Mouse (Mus musculus): ENCODE results near the gene Add1.

GRCm38 (mm10) chr5:34637591-34638156, 64.2 kb downstream of the Add1 start:
- TF ChIP-seq CTCF (IDR thresholded peaks at IDR 0.05; ENCODE audit: extremely low read depth, insufficient read depth, insufficient read length, insufficient replicate concordance) = no peak
- no peak for TF ChIP-seq POLR2A (IDR thresholded peaks at IDR 0.05; ENCODE audit: low read depth, low read length)

Data from spleen, adult 2 months (tissue).